Mouse (Mus musculus): ENCODE results near the gene Pex12. TPM values are rescaled to one million over a fixed set of nuclear protein-coding genes. Genes with fewer than 3 reads are reported as not detected.

Pex12 gene
- polyA plus RNA-seq, 1 experiment, result 32.1 TPM

GRCm38 (mm10) chr11:83289633-83290032 lies 12.8 kb downstream of the Pex12 start:
- TF ChIP-seq CTCF (IDR thresholded peaks at IDR 0.05; ENCODE audit: control insufficient read depth, insufficient read depth, insufficient replicate concordance, low read depth, low read length) (no peak), POLR2A (IDR thresholded peaks at IDR 0.05; ENCODE audit: control insufficient read depth, low read depth, low read length) (no peak)
- H3K36me3 ChIP-seq (ENCODE audit: control insufficient read depth, insufficient read depth, low read length), result no peaks in the 10 kb centered on the region
- no peak overlapping the region for H3K4me3 ChIP-seq (ENCODE audit: control insufficient read depth, low read depth, low read length)
- H3K27me3 ChIP-seq (ENCODE audit: control insufficient read depth, insufficient read depth, low read length), result no peaks in the 10 kb centered on the region
- H3K27ac ChIP-seq (ENCODE audit: control insufficient read depth, insufficient read depth, low read depth, low read length), result no peak overlapping the region
- peaks cover 3% of the 10 kb centered on the region; the same call in 1 of the 2 replicates for H3K4me1 ChIP-seq (ENCODE audit: control insufficient read depth, insufficient read depth, low read length)

DNA sequence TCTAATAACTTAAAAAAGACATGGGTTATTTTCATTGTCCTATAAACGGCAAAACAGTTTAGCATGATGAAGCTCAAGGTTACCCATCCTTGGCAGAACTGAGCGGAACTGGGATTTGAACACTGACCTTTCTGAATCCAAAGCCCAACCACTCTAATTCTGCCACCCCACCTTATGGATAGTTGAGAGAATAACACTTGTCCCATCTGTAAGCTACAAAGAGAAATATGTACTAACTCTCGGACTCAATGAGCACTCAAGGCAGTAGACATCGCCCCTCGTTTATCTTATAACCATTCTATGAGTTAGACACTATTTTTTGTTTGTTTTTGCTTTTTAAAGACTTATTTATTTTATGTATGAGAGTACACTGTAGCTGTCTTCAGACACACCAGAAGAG lies 13.3 kb downstream of the Pex12 start:
- no peak overlapping the region for H3K27ac ChIP-seq (ENCODE audit: control insufficient read depth, insufficient read depth, low read depth, low read length)
- H3K36me3 ChIP-seq (ENCODE audit: control insufficient read depth, insufficient read depth, low read length), result no peaks in the 10 kb centered on the region
- no peak overlapping the region for H3K4me3 ChIP-seq (ENCODE audit: control insufficient read depth, low read depth, low read length)
- TF ChIP-seq CTCF (IDR thresholded peaks at IDR 0.05; ENCODE audit: control insufficient read depth, insufficient read depth, insufficient replicate concordance, low read depth, low read length) (no peak), POLR2A (IDR thresholded peaks at IDR 0.05; ENCODE audit: control insufficient read depth, low read depth, low read length) (no peak)
- no peaks in the 10 kb centered on the region for H3K27me3 ChIP-seq (ENCODE audit: control insufficient read depth, insufficient read depth, low read length)
- peaks cover 3% of the 10 kb centered on the region; the same call in 1 of the 2 replicates for H3K4me1 ChIP-seq (ENCODE audit: control insufficient read depth, insufficient read depth, low read length)

GRCm38 (mm10) chr11:83286566-83286965 lies 15.8 kb downstream of the Pex12 start, which contains the start of gene Slfn14:
Gene Slfn14 (minus strand): TSS chr11:83286726.
- Histone ChIP-seq H3K4me3 (ENCODE audit: control insufficient read depth, low read depth, low read length) (no peak within 1 kb of the TSS), H3K27me3 (ENCODE audit: control insufficient read depth, insufficient read depth, low read length) (no peaks in the 10 kb centered on the region), H3K36me3 (ENCODE audit: control insufficient read depth, insufficient read depth, low read length) (no peaks in the 10 kb centered on the region), H3K27ac (ENCODE audit: control insufficient read depth, insufficient read depth, low read depth, low read length) (no peak within 1 kb of the TSS), H3K4me1 (ENCODE audit: control insufficient read depth, insufficient read depth, low read length) (peaks cover 3% of the 10 kb centered on the region; the same call in 1 of the 2 replicates)
- TF ChIP-seq CTCF (IDR thresholded peaks at IDR 0.05; ENCODE audit: control insufficient read depth, insufficient read depth, insufficient replicate concordance, low read depth, low read length) (no peak), POLR2A (IDR thresholded peaks at IDR 0.05; ENCODE audit: control insufficient read depth, low read depth, low read length) (no peak)

DNA sequence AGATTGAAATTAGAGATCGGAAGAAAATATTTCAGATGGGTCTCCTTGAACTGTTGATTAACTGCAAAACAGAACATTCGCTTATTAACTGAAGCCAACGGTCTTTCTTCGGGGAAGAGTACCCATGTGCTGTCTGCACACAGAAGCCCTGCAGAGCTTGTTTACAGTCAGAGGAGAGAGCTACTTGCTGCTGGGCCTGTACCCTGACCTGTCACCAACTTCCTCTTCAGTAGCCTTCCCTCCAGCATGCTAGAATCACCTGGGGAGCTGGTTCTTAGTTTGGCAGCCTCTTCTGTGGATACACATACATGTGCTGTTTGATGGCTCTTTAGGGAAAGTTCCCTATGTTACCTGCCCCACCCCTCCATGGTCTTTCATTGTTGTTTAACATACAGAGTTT lies 16.8 kb downstream of the Pex12 start:
- Histone ChIP-seq H3K4me3 (ENCODE audit: control insufficient read depth, low read depth, low read length) (no peak overlapping the region), H3K27me3 (ENCODE audit: control insufficient read depth, insufficient read depth, low read length) (no peaks in the 10 kb centered on the region), H3K27ac (ENCODE audit: control insufficient read depth, insufficient read depth, low read depth, low read length) (no peak overlapping the region), H3K4me1 (ENCODE audit: control insufficient read depth, insufficient read depth, low read length) (no peaks in the 10 kb centered on the region), H3K36me3 (ENCODE audit: control insufficient read depth, insufficient read depth, low read length) (no peaks in the 10 kb centered on the region)
- TF ChIP-seq POLR2A (IDR thresholded peaks at IDR 0.05; ENCODE audit: control insufficient read depth, low read depth, low read length) (no peak), CTCF (IDR thresholded peaks at IDR 0.05; ENCODE audit: control insufficient read depth, insufficient read depth, insufficient replicate concordance, low read depth, low read length) (no peak)

GRCm38 (mm10) chr11:83282084-83282483 lies 20.3 kb downstream of the Pex12 start:
- Histone ChIP-seq H3K36me3 (ENCODE audit: control insufficient read depth, insufficient read depth, low read length) (no peaks in the 10 kb centered on the region), H3K4me3 (ENCODE audit: control insufficient read depth, low read depth, low read length) (no peak overlapping the region), H3K27ac (ENCODE audit: control insufficient read depth, insufficient read depth, low read depth, low read length) (no peak overlapping the region), H3K4me1 (ENCODE audit: control insufficient read depth, insufficient read depth, low read length) (no peaks in the 10 kb centered on the region), H3K27me3 (ENCODE audit: control insufficient read depth, insufficient read depth, low read length) (no peaks in the 10 kb centered on the region)
- TF ChIP-seq POLR2A (IDR thresholded peaks at IDR 0.05; ENCODE audit: control insufficient read depth, low read depth, low read length) (no peak), CTCF (IDR thresholded peaks at IDR 0.05; ENCODE audit: control insufficient read depth, insufficient read depth, insufficient replicate concordance, low read depth, low read length) (no peak)

DNA sequence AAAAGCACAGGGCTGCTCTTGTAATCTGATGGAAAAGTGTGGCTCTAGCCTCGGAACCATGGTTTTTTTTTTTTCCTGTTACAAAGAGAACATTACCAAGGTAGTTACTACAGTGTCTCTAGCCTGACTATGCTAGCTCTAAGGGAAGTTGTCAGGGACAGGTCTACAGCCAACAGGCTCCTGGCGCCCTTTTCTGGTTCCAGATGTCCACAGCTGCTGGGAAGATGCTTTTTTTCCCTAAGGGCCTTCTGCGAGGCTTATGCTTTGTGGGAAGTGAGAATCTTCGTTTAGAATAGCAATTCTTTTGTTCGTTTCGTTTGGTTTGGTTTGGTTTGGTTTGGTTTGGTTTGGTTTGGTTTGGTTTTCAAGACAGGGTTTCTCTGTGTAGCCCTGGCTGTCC lies 22.7 kb downstream of the Pex12 start:
- H3K27me3 ChIP-seq (ENCODE audit: control insufficient read depth, insufficient read depth, low read length), result no peaks in the 10 kb centered on the region
- H3K4me1 ChIP-seq (ENCODE audit: control insufficient read depth, insufficient read depth, low read length), result no peaks in the 10 kb centered on the region
- TF ChIP-seq POLR2A (IDR thresholded peaks at IDR 0.05; ENCODE audit: control insufficient read depth, low read depth, low read length), result no peak
- no peak for TF ChIP-seq CTCF (IDR thresholded peaks at IDR 0.05; ENCODE audit: control insufficient read depth, insufficient read depth, insufficient replicate concordance, low read depth, low read length)
- H3K4me3 ChIP-seq (ENCODE audit: control insufficient read depth, low read depth, low read length), result no peak overlapping the region
- H3K27ac ChIP-seq (ENCODE audit: control insufficient read depth, insufficient read depth, low read depth, low read length), result no peak overlapping the region
- H3K36me3 ChIP-seq (ENCODE audit: control insufficient read depth, insufficient read depth, low read length), result no peaks in the 10 kb centered on the region

DNA sequence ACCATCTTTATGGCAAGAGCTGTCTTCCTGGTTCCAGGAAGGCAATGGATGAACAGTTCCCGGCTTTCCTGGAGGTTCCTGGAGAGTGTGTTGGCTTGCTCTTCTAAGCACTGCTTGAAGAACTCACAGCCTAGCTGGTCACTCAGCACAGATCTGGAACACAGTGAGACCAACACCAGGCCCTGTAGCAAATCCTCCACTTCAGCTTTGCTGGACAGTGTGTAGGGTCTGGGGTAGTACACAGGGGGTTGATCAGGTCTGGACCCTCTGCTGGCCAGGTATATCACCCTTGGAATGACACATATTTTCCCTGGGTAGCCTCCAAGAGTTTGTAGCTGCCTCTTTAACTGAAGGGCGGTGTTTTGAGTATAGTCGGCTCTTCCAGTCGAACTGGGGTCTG lies 23.4 kb downstream of the Pex12 start:
- no peaks in the 10 kb centered on the region for H3K27me3 ChIP-seq (ENCODE audit: control insufficient read depth, insufficient read depth, low read length)
- no peaks in the 10 kb centered on the region for H3K4me1 ChIP-seq (ENCODE audit: control insufficient read depth, insufficient read depth, low read length)
- TF ChIP-seq POLR2A (IDR thresholded peaks at IDR 0.05; ENCODE audit: control insufficient read depth, low read depth, low read length) (no peak), CTCF (IDR thresholded peaks at IDR 0.05; ENCODE audit: control insufficient read depth, insufficient read depth, insufficient replicate concordance, low read depth, low read length) (no peak)
- H3K36me3 ChIP-seq (ENCODE audit: control insufficient read depth, insufficient read depth, low read length), result no peaks in the 10 kb centered on the region
- 0 out of 2 replicates have a peak overlapping the region, but pooled peaks have one; percentile 8 for H3K27ac ChIP-seq (ENCODE audit: control insufficient read depth, insufficient read depth, low read depth, low read length)
- no peak overlapping the region for H3K4me3 ChIP-seq (ENCODE audit: control insufficient read depth, low read depth, low read length)

DNA sequence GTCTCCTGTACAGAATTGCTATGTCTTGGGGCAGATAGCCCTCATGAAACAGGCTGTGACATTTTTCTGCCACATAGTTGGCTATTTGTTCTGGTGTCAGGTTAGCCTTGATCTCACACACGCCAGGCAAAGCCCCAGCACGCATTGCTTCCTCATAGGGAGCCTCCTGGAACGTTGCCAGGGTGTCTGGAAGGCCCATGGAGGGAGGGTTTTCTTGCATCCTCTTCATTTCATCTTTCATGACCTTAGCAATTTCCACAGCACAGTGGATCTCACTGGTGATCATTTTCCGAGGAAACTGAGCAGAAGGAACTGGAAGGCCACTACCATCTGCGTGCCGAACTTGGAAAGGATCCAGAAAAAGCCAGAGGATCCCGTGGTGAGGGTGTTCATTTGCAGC lies 26.1 kb downstream of the Pex12 start:
- Histone ChIP-seq H3K36me3 (ENCODE audit: control insufficient read depth, insufficient read depth, low read length) (no peaks in the 10 kb centered on the region), H3K4me3 (ENCODE audit: control insufficient read depth, low read depth, low read length) (no peak overlapping the region), H3K27ac (ENCODE audit: control insufficient read depth, insufficient read depth, low read depth, low read length) (no peak overlapping the region), H3K4me1 (ENCODE audit: control insufficient read depth, insufficient read depth, low read length) (no peaks in the 10 kb centered on the region), H3K27me3 (ENCODE audit: control insufficient read depth, insufficient read depth, low read length) (no peaks in the 10 kb centered on the region)
- TF ChIP-seq POLR2A (IDR thresholded peaks at IDR 0.05; ENCODE audit: control insufficient read depth, low read depth, low read length) (no peak), CTCF (IDR thresholded peaks at IDR 0.05; ENCODE audit: control insufficient read depth, insufficient read depth, insufficient replicate concordance, low read depth, low read length) (no peak)

All from testis, adult 2 months (tissue).